Mouse (Mus musculus) MEL (cell line): ENCODE measurements at regions not wholly inside any gene's neighbourhood (a gene's known extent, or its start where the extent isn't known, plus 50 kb on each side); places are given as distances from the start of the nearest gene placed in this dataset.

Source experiments
- CHD1 ChIP-seq: IDR thresholded peaks from 2 replicates; pipeline ENCODE4 v1.6.1; 2012; ENCODE audit warnings: low read depth, mild to moderate bottlenecking, inconsistent platforms, low read length, improper control_type of control experiment
- EP300 ChIP-seq, 2 experiments: IDR thresholded peaks; 2 replicates each; pipeline ENCODE4 v1.6.1; 2011; ENCODE audit warnings: improper control_type of control experiment in 2 of 2, low read length in 2 of 2, low read depth in 1 of 2, mild to moderate bottlenecking in 1 of 2
- SIN3A ChIP-seq: IDR thresholded peaks from 2 replicates; pipeline ENCODE4 v1.6.1; 2012; ENCODE audit warnings: low read length, improper control_type of control experiment, inconsistent platforms
- ZC3H11A ChIP-seq: IDR thresholded peaks from 2 replicates; pipeline ENCODE4 v1.6.1; 2012; ENCODE audit warnings: low read depth, mild to moderate bottlenecking, inconsistent platforms, low read length, improper control_type of control experiment

DNA sequence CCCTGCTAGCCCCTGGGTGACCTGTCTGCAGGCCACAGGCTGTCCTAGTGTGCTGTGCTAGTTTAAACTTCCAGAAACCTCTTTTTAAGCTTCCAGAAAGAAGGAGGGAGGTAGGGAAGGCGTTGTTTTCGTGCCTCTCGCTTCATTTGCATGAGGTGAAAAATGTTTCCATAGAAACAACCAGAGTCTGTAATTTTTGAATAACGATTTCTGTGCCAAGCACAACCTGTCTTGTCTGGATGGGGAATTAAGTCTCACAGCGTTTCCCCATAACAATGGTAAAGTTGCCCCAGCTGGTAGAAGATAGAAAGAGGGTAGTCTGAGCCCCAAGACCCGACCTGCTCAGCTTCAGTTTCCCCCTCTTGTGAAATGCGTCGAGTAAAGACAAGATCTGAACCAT lies 59.3 kb upstream of the Dlk1 start:
- TF ChIP-seq EP300 (IDR thresholded peaks at IDR 0.05; ENCODE audit: low read depth in 1 of 2, low read length in 2 of 2), result no peak
- TF ChIP-seq ZC3H11A, result no peak
- TF ChIP-seq SIN3A, result no peak
- TF ChIP-seq CHD1, result no peak
